Mouse (Mus musculus): ENCODE results near the gene Nol3. TPM values are rescaled to one million over a fixed set of nuclear protein-coding genes. Genes with fewer than 3 reads are reported as not detected.
"Not testable (repeated sequence)": the region's sequence is repeated elsewhere in the genome, so short reads cannot be mapped to it uniquely, and the experiment has no call there.

Nol3 gene
- total RNA-seq, 2 experiments from 2014 or later, result not detected

- peak; percentile 35 for ATAC-seq (replicated peaks; ENCODE audit: low FRiP score, low TSS enrichment, poor library complexity, severe bottlenecking)
Measured at GRCm38 (mm10) chr8:105283074-105283473, 7.1 kb downstream of the Nol3 start.

DNA sequence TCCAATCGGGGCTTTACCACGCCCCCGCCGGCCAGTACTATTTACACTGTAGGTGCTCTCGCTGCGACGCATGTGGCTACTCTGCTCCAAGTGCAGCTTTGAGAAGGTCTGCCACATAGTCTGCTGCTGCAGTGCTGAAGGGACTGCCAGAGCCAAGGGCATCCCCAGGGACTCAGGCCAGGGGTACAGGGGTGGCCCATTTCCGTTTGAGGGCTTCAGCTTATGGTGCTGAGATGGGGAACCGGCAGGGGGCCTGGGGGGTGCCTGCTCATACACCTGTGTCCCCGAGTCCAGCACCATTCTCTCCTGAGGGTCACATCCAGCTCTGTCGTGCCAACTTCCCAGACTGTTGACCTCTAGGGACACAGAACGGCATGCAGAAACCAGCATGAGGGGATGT, 9.6 kb downstream of the Nol3 start:
- ATAC-seq (replicated peaks; ENCODE audit: low FRiP score, low TSS enrichment, poor library complexity, severe bottlenecking), result no peak

DNA sequence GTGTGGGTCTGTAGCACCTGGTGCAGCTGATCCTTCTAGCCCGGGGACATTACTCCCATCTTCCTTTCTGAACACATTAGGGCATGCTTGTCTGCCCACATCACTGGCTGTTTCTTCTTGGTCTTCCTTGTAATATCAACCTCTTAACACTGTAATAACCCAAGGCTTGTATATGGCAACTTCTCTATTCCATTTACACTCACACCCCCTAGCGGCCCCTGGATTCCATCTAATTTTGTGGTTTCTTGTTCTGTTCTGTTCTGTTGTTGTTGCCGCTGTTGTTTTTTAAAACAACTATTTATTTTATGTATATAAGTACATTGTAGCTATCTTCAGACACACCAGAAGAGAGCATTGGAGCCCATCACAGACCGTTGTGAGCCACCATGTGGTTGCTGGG, 11.0 kb downstream of the Nol3 start:
- ATAC-seq (replicated peaks; ENCODE audit: low FRiP score, low TSS enrichment, poor library complexity, severe bottlenecking), result no peak

DNA sequence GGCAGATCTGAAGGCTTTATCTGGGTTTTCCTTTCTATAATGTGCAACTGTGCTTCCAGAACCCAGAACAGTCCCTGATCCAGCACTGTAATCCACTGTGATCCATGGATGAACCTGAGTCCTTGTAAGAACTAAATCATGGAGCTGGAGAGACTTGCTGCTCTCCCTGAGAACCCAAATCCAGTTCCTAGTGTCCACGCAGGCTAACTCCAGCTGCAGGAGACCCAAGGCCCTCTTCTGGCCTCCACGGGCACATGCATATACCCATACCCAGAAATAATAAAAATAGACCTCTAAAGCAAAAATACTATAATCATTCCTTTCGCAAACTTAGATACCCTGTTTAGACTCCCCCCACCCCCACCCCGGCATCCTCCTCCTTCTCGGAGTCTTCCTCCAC, 12.3 kb downstream of the Nol3 start:
- ATAC-seq (replicated peaks; ENCODE audit: low FRiP score, low TSS enrichment, poor library complexity, severe bottlenecking), result no peak

- peak; percentile 88 for ATAC-seq (replicated peaks; ENCODE audit: low FRiP score, low TSS enrichment, poor library complexity, severe bottlenecking)
Measured at GRCm38 (mm10) chr8:105288958-105289732, 13.2 kb downstream of the Nol3 start.

DNA sequence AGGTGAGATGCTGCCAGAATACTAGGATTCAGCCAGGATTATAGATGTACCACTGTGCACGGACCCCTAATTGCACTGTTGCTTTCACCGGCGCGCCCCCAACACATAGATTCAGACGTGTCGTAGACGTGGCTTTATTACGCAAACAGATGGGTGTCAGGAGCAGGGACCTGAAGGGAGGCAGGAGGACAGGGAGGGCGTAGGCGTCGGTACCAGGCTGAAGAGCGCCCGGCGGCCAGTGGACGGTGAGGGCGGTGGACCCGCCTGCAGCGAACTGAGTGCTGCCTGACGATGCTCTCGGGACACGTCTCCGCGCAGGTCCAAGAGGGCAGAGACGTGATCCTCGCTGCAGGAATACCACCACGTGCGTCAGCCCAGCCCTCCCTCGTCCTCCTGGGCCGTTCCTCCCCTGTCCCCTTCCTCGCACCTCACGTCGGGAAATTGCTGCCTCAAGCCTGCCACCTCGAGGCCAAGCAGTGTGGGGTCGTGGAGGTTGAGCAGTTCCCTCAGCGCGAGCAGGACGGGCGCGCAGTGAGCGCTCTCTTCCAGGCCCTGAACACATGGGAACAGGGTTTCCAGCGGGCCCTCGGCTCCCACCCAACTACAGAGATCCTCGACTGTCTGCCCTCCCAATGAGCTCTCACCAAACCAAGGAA, 14.0 kb downstream of the Nol3 start, which contains the start of gene 4931428F04Rik:
Gene 4931428F04Rik (minus strand): TSS at position 60 of the 656 bp plus-strand sequence.
- peak; percentile 14 for ATAC-seq (replicated peaks; ENCODE audit: low FRiP score, low TSS enrichment, poor library complexity, severe bottlenecking)

DNA sequence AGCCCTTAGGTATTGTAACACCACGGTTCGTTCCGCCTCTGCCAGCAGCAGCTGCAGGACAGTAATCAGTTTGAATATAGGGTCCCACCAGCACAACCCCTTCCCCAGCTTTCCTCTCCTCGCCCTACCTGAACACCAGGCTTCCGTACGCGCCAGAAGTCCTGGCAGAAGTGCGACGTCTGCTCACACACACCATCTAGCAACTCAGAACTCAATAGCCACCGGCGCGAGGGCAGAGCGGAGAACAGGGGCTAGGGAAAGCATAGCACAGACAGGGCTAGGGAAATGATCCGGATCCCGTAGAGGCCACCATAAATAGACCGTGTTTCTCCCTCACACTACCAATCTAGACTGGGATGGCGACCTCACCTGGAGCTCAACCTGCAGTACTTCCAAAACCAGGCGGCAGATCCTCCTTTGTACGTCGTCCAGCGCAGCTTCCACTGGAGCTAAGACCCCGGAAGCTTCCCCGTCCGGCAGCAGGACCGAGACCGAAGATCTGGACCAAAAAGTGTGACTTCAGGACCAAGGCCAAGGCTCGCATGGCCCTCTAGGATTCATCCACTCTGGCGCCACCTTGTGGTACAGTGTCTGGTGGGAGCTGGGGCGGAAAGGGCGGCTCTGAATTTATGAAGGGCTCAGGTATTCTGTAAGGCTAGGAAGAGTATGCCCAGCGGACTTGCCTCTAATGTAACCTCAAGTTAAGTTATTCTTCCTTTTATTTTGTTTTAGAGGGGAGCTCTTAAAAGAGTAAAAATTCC, 14.8 kb downstream of the Nol3 start:
- ATAC-seq (replicated peaks; ENCODE audit: low FRiP score, low TSS enrichment, poor library complexity, severe bottlenecking), result peak; percentile 42

- not testable (repeated sequence) for ATAC-seq (replicated peaks; ENCODE audit: low FRiP score, low TSS enrichment, poor library complexity, severe bottlenecking)
Measured at GRCm38 (mm10) chr8:105291364-105291763, 15.4 kb downstream of the Nol3 start.

DNA sequence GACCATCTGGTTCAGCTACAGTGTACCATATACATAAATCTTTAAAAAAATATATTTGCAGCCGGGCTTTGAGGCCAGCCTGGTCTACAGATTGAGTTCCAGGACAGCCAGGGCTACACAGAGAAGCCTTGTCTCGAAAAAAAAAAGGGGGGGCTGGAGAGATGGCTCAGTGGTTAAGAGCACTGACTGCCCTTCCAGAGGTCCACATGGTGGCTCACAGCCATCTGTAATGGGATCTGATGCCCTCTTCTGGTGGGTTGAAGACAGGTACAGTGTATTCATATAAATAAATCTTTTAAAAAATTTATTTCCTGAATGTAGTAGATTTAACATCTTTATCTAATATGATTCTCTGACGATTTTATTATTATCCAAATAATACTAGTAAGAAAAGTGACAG, 15.9 kb downstream of the Nol3 start:
- not testable (repeated sequence) for ATAC-seq (replicated peaks; ENCODE audit: low FRiP score, low TSS enrichment, poor library complexity, severe bottlenecking)

DNA sequence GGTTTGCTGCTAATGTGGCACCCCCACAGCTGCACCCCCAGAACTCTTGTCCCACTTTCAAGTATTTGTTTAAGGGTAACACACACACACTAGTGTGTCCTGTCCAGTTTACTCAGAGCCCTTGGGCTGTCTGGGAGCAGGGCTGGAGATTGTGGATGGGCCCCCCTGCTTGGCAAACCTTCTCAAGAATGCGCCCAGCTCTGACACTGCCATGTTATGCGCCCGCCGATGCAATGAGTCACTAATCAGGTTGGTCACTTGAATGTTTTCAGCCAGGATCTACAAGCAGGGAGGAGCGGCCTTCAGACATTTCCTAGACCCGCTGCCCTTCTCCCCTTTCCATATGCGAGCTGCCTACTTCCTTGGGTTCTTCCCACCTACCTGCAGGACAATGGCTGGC, 16.5 kb downstream of the Nol3 start:
- ATAC-seq (replicated peaks; ENCODE audit: low FRiP score, low TSS enrichment, poor library complexity, severe bottlenecking), result no peak

DNA sequence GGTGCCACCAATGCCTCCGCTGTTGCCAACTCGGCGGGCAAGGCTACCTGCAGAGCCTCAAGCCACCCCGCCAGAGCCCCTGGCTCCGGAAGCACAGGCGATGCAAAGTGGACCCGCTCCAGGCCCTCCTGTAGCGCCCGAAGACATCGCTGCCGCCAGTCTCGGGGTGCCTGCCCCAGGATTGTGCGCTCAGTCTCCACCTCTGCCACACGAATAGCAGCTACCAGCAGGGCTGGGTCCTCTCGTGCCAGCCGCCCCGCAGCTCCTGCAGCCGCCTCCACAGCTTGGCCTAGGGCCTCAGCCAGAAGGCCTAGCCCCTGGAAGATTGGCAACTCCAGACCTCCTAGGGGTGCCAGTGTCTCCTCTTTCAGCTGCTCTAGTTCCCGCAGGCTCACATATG, 17.5 kb downstream of the Nol3 start:
- no peak for ATAC-seq (replicated peaks; ENCODE audit: low FRiP score, low TSS enrichment, poor library complexity, severe bottlenecking)

- no peak for ATAC-seq (replicated peaks; ENCODE audit: low FRiP score, low TSS enrichment, poor library complexity, severe bottlenecking)
Measured at GRCm38 (mm10) chr8:105294776-105295175, 18.8 kb downstream of the Nol3 start.

DNA sequence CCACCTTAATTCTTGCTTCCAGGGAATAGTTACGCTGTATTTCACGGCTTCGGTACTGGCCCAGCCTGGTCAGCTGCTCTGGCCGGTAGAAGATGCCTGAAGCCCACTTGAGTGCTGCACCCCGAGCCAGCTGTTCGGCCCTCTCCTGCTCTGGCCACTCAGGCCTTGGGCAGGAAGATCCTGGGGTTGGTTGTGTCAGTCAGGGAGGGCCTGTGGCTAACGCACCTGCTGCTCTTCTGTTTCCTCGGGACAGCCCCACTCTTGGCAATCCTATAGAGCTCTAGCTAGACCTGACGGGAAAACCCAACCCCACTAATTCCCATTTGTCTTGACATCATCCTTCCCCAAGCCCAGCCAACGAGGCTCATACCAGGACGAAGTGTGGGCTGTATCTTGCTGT, 19.3 kb downstream of the Nol3 start:
- no peak for ATAC-seq (replicated peaks; ENCODE audit: low FRiP score, low TSS enrichment, poor library complexity, severe bottlenecking)

- no peak for ATAC-seq (replicated peaks; ENCODE audit: low FRiP score, low TSS enrichment, poor library complexity, severe bottlenecking)
Measured at GRCm38 (mm10) chr8:105295895-105296573, 20.1 kb downstream of the Nol3 start, which contains the start of gene Exoc3l. Gene Exoc3l, minus strand, starts transcription at chr8:105296101.

DNA sequence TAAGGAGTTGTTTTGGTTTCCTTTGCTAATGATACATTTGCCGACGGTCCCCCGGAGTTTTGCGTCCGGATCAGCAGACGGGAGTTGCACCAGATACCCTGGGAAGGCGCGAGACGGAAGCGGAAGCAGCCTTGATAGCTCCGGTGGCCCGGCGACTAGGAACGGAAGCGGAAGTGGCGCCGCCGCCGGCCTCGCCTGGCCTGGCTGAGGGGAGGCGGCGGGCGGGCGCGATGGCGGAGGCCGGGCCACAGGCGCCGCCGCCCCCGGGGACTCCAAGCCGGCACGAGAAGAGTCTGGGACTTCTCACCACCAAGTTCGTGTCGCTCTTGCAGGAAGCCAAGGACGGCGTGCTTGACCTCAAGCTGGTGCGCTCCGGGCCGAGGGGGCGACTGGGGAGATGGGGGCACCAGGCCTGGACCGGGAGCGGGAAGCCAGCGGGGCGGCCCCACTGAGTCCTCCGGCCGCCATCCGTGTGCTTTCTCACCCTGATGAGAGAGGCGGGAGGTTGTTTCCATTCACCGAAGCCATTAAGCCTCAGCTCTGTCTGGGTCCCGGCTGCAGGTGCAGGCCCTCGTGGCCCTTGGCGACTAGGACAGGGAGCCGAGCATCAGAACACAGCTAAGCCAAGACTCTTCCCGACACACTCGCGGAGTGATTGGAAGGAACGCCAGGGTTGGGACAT, 21.7 kb downstream of the Nol3 start, which contains the start of gene E2f4:
Gene E2f4 (plus strand): TSS at position 153 of the 682 bp plus-strand sequence.
- peak; percentile 79 for ATAC-seq (replicated peaks; ENCODE audit: low FRiP score, low TSS enrichment, poor library complexity, severe bottlenecking)

DNA sequence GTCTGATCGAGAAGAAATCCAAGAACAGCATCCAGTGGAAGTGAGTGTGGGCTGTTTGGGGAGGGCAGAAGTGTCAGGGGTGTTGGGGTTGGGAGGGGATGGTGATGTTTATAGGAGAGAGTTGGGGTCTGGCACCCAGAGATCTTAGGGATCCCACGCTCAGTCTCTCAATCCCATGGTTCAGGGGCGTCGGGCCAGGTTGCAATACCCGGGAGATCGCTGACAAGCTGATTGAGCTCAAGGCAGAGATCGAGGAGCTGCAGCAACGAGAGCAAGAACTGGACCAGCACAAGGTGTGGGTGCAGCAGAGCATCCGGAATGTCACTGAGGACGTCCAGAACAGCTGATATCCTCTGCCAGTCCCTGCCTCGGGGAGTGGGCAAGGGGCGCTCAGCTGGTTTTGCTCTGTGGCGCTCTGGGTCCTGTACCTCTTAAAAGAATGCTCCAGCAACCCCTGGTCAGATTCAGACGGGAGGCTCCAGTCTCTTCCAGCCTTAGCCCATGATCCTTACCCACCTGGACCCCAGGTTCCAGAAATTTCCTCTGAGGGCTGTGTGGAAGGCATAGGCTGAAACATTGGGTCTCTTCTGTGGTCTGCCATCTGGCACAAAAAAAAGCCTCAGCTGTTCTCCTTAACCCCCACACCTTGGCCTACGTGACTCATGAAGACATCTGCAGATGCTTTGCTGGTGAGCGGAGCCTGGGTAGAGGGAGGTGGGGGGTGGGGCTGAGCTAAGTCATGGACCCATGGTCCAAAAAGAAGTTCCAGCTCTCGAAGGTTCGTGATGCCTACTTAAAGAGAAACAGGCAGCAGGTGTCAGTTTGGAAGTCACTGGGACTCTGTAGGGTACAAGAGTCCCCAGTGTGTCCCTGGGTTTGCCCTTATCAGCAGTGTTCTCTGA, 22.7 kb downstream of the Nol3 start:
- peak; percentile 13; the same call in 1 of the 2 replicates for ATAC-seq (replicated peaks; ENCODE audit: low FRiP score, low TSS enrichment, poor library complexity, severe bottlenecking)

GRCm38 (mm10) chr8:105299962-105300361, 24.0 kb downstream of the Nol3 start:
- peak; percentile 74 for ATAC-seq (replicated peaks; ENCODE audit: low FRiP score, low TSS enrichment, poor library complexity, severe bottlenecking)

GRCm38 (mm10) chr8:105303396-105303795, 27.5 kb downstream of the Nol3 start:
- no peak for ATAC-seq (replicated peaks; ENCODE audit: low FRiP score, low TSS enrichment, poor library complexity, severe bottlenecking)
